Mouse (Mus musculus): Measurements from ENCODE around the gene Kank2. TPM values are rescaled to one million over a fixed set of nuclear protein-coding genes. Genes with fewer than 3 reads are reported as not detected.

The Kank2 gene
- polyA plus RNA-seq, 1 experiment from 2014 or later: 7.5 TPM

- 0% methylated on average over 18 of the region's 18 CpGs for WGBS
- Histone ChIP-seq H3K36me3 (ENCODE audit: control insufficient read depth, insufficient read depth, low read length) (no peaks in the 10 kb centered on the region), H3K27me3 (ENCODE audit: control insufficient read depth, insufficient read depth, low read length) (no peaks in the 10 kb centered on the region), H3K9me3 (ENCODE audit: control insufficient read depth, low read length) (no peaks in the 10 kb centered on the region), H3K4me1 (replicated peaks; ENCODE audit: control insufficient read depth, insufficient read depth) (peaks cover 13% of the 10 kb centered on the region), H3K4me3 (ENCODE audit: low read depth, low read length) (peak overlapping the region; percentile 70), H3K4me2 (replicated peaks; ENCODE audit: low read depth) (peak overlapping the region; percentile 71), H3K27ac (replicated peaks) (peak overlapping the region; percentile 95), H3K9ac (ENCODE audit: low read length) (peak overlapping the region; percentile 69)
- peak; percentile 96 for DNase-seq (ENCODE audit: low spot score)
- no peak for TF ChIP-seq CTCF (IDR thresholded peaks at IDR 0.05; ENCODE audit: low read depth)
- TF ChIP-seq EP300 (optimal IDR thresholded peaks at IDR 0.05): no peak
- ATAC-seq (ENCODE audit: low FRiP score, low TSS enrichment): peak; percentile 91
Measured at GRCm38 (mm10) chr9:21724147-21724536, 74.4 kb downstream of the Kank2 start.

DNA sequence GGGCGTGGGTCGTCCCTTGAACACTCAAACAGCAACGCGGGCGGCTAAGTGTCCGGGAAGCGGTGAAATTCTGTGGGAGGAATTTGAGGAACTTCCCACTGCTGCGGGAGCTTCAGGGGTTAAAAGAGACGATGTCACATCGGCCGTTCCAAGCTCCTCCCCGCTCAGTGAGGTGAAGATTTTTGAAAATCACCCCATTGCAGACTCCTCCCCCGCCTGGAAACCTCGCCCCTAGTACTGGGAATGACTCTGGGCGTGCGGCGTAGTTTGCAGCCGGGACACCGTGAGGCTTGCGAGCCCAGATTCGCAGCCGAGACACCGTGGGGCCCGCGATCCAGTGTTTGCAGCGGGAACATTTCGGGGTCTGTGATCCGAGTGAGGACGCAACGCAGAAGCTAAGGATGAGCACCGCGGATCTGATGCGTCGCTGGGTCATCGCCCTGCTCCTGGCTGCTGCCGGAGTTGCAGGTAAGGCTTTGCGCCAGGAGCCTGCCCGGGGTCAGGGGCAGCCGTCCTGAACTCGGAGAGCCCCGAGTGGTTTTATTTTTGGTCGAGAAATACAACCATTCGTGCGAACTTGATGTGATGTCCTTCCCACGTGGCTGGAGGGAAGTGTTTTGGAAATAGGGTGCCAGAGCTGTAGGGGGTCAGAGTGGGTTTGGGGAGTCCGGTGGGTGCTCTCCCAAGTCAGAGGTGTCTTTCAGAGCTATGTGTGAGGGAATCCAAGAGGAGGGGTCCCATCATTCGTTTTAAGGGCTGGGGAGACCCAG is 75.0 kb downstream of the Kank2 start, which contains the start of gene Ldlr:
Gene Ldlr (plus strand): TSS at position 107 of the 770 bp plus-strand sequence.
- Histone ChIP-seq H3K4me1 (replicated peaks; ENCODE audit: control insufficient read depth, insufficient read depth) (peaks cover 13% of the 10 kb centered on the region), H3K9ac (ENCODE audit: low read length) (peak within 1 kb of the TSS; percentile 69), H3K9me3 (ENCODE audit: control insufficient read depth, low read length) (no peaks in the 10 kb centered on the region), H3K36me3 (ENCODE audit: control insufficient read depth, insufficient read depth, low read length) (no peaks in the 10 kb centered on the region), H3K4me2 (replicated peaks; ENCODE audit: low read depth) (peak within 1 kb of the TSS; percentile 71), H3K27me3 (ENCODE audit: control insufficient read depth, insufficient read depth, low read length) (no peaks in the 10 kb centered on the region), H3K27ac (replicated peaks) (peak within 1 kb of the TSS; percentile 95), H3K4me3 (ENCODE audit: low read depth, low read length) (peak within 1 kb of the TSS; percentile 70)
- WGBS: under 1% methylated on average over 47 of the region's 47 CpGs
- DNase-seq (ENCODE audit: low spot score) (peak; percentile 94), ATAC-seq (ENCODE audit: low FRiP score, low TSS enrichment) (peak; percentile 89)
- TF ChIP-seq EP300 (optimal IDR thresholded peaks at IDR 0.05): no peak
- TF ChIP-seq CTCF (IDR thresholded peaks at IDR 0.05; ENCODE audit: low read depth): no peak

DNA sequence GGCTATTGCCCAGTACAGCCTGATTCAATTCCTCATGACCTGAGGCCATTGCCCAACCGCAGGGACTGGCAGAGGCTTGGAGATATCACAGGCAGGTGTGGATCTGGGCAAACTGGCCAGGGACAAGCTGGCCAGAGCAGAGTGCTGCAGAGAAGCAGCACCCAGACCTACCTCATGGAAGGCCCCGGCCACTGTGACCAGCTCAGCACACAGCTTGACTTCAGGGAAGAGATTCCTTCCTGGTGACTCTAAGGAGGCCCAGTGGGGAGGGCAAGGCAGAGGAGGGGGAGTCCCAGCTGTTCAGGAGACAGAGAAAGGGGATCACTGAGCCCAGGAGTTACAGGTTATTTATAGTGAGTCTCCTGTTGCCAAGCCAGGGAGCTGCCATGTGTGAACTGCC is 77.5 kb downstream of the Kank2 start:
- ATAC-seq (ENCODE audit: low FRiP score, low TSS enrichment) (no peak), DNase-seq (ENCODE audit: low spot score) (no peak)
- Histone ChIP-seq H3K9ac (ENCODE audit: low read length) (0 out of 2 replicates have a peak overlapping the region, but pooled peaks have one; percentile 18), H3K36me3 (ENCODE audit: control insufficient read depth, insufficient read depth, low read length) (no peaks in the 10 kb centered on the region), H3K4me1 (replicated peaks; ENCODE audit: control insufficient read depth, insufficient read depth) (peaks cover 8% of the 10 kb centered on the region; the same call in 1 of the 2 replicates), H3K4me3 (ENCODE audit: low read depth, low read length) (no peak overlapping the region), H3K27me3 (ENCODE audit: control insufficient read depth, insufficient read depth, low read length) (no peaks in the 10 kb centered on the region), H3K27ac (replicated peaks) (peak overlapping the region; percentile 73), H3K4me2 (replicated peaks; ENCODE audit: low read depth) (no peak overlapping the region), H3K9me3 (ENCODE audit: control insufficient read depth, low read length) (no peaks in the 10 kb centered on the region)
- TF ChIP-seq CTCF (IDR thresholded peaks at IDR 0.05; ENCODE audit: low read depth) (no peak), EP300 (optimal IDR thresholded peaks at IDR 0.05) (no peak)
- WGBS: 47% methylated on average over 2 of the region's 2 CpGs

DNA sequence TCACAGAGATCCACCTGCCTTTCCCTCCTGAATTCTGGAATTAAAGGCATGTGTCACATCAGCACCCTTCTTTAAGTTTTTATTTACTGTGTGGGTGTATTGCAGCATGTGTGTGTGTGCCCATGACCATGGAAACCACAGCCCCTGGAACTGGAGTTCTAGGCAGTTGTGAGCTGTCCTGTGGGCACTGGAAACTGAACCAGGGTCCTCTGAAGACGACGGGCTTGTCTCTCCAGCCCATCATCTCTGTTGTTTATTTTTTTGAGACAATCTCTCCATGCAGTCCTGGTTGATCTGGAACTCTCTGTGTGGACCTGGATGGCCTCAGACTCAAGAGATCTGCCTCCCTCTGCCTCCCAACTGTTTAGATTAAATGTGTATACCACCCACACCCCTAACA is 81.5 kb downstream of the Kank2 start:
- no peak overlapping the region for H3K4me2 ChIP-seq (replicated peaks; ENCODE audit: low read depth)
- no peak overlapping the region for H3K9ac ChIP-seq (ENCODE audit: low read length)
- 74% methylated on average over 2 of the region's 2 CpGs for WGBS
- no peak overlapping the region for H3K27ac ChIP-seq (replicated peaks)
- ATAC-seq (ENCODE audit: low FRiP score, low TSS enrichment) (no peak), DNase-seq (ENCODE audit: low spot score) (no peak)
- TF ChIP-seq CTCF (IDR thresholded peaks at IDR 0.05; ENCODE audit: low read depth) (no peak), EP300 (optimal IDR thresholded peaks at IDR 0.05) (no peak)
- no peaks in the 10 kb centered on the region for H3K36me3 ChIP-seq (ENCODE audit: control insufficient read depth, insufficient read depth, low read length)
- H3K9me3 ChIP-seq (ENCODE audit: control insufficient read depth, low read length): no peaks in the 10 kb centered on the region
- no peak overlapping the region for H3K4me3 ChIP-seq (ENCODE audit: low read depth, low read length)
- H3K27me3 ChIP-seq (ENCODE audit: control insufficient read depth, insufficient read depth, low read length): no peaks in the 10 kb centered on the region
- no peaks in the 10 kb centered on the region for H3K4me1 ChIP-seq (replicated peaks; ENCODE audit: control insufficient read depth, insufficient read depth)

Small RNAs within 50 kb of the gene (microRNA-seq; reads per million reads assigned to microRNA genes)
- gene Mir7083: 10.0 reads per million, percentile 16 among the genes with 10 or more reads in this experiment

Other genes with a start within 250 kb of the Kank2 start
- gene Timm29, start 206.0 kb downstream of the Kank2 start, polyA plus RNA-seq (2015; fragmentation: Nextera tagmentation; extraction: Ambion mirVana): 16.5 and 18.2 TPM in 2 replicates
- gene Yipf2, start 205.9 kb downstream of the Kank2 start, polyA plus RNA-seq (2015; fragmentation: Nextera tagmentation; extraction: Ambion mirVana): 22.5 and 25.5 TPM in 2 replicates
- 27.2 and 29.0 TPM in 2 replicates for gene Smarca4, start 182.6 kb downstream of the Kank2 start, polyA plus RNA-seq (2015; fragmentation: Nextera tagmentation; extraction: Ambion mirVana)
- gene Ldlr, start 75.3 kb downstream of the Kank2 start, polyA plus RNA-seq (2015; fragmentation: Nextera tagmentation; extraction: Ambion mirVana): 28.9 and 30.4 TPM in 2 replicates
- 29.2 and 31.2 TPM in 2 replicates for gene Spc24, start 38.4 kb downstream of the Kank2 start, polyA plus RNA-seq (2015; fragmentation: Nextera tagmentation; extraction: Ambion mirVana)
- gene Angptl8, start 36.8 kb upstream of the Kank2 start, polyA plus RNA-seq (2015; fragmentation: Nextera tagmentation; extraction: Ambion mirVana): 2.1 and 2.2 TPM in 2 replicates
- gene Dock6, start 53.9 kb upstream of the Kank2 start, polyA plus RNA-seq (2015; fragmentation: Nextera tagmentation; extraction: Ambion mirVana): 13.5 and 14.1 TPM in 2 replicates
- 130 and 137 TPM in 2 replicates for gene Rab3d, start 119.4 kb upstream of the Kank2 start, polyA plus RNA-seq (2015; fragmentation: Nextera tagmentation; extraction: Ambion mirVana)
- gene Ccdc159, start 128.7 kb upstream of the Kank2 start, polyA plus RNA-seq (2015; fragmentation: Nextera tagmentation; extraction: Ambion mirVana): 1.1 and 1.9 TPM in 2 replicates
- 95.0 and 95.7 TPM in 2 replicates for gene Tmem205, start 128.8 kb upstream of the Kank2 start, polyA plus RNA-seq (2015; fragmentation: Nextera tagmentation; extraction: Ambion mirVana)
- gene Plppr2, start 138.3 kb upstream of the Kank2 start, polyA plus RNA-seq (2015; fragmentation: Nextera tagmentation; extraction: Ambion mirVana): 2.7 and 4.1 TPM in 2 replicates
- 4.2 and 5.4 TPM in 2 replicates for gene Swsap1, start 157.0 kb upstream of the Kank2 start, polyA plus RNA-seq (2015; fragmentation: Nextera tagmentation; extraction: Ambion mirVana)
- gene Epor, start 164.8 kb upstream of the Kank2 start, polyA plus RNA-seq (2015; fragmentation: Nextera tagmentation; extraction: Ambion mirVana): 2.8 and 3.4 TPM in 2 replicates
- gene Rgl3, start 190.7 kb upstream of the Kank2 start, polyA plus RNA-seq (2015; fragmentation: Nextera tagmentation; extraction: Ambion mirVana): 2.7 and 2.9 TPM in 2 replicates
- 0.07 and 0.19 TPM in 2 replicates for gene Ccdc151, start 203.9 kb upstream of the Kank2 start, polyA plus RNA-seq (2015; fragmentation: Nextera tagmentation; extraction: Ambion mirVana)
- gene Prkcsh, start 204.1 kb upstream of the Kank2 start, polyA plus RNA-seq (2015; fragmentation: Nextera tagmentation; extraction: Ambion mirVana): 45.0 and 48.4 TPM in 2 replicates